Mouse (Mus musculus): Measurements from ENCODE around the gene Rspo4.

Gene Rspo4

GRCm38 (mm10) chr2:151911751-151912150 lies 69.0 kb downstream of the Rspo4 start:
- no peak for DNase-seq

GRCm38 (mm10) chr2:151914120-151914519 lies 71.4 kb downstream of the Rspo4 start:
- DNase-seq, result no peak

DNA sequence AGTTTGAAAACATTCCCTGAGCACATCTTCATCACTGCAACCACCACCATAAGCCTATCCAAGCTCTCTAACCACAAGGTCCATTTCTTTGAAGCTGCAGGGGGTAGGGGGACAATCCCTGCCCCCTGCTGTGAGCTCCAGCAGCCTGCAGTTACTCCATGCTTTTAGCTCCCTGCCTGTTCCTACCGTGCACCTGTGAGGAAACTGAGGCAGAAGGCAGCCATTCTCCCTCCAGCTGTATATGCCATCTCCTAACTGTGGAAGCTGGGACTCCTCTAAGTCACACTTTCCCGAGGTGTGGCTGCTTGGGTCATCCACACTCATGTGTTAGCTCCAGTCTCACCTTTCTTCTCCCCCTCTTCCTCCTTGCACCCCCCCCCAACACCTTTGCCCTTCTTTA lies 72.4 kb downstream of the Rspo4 start:
- DNase-seq, result no peak

DNA sequence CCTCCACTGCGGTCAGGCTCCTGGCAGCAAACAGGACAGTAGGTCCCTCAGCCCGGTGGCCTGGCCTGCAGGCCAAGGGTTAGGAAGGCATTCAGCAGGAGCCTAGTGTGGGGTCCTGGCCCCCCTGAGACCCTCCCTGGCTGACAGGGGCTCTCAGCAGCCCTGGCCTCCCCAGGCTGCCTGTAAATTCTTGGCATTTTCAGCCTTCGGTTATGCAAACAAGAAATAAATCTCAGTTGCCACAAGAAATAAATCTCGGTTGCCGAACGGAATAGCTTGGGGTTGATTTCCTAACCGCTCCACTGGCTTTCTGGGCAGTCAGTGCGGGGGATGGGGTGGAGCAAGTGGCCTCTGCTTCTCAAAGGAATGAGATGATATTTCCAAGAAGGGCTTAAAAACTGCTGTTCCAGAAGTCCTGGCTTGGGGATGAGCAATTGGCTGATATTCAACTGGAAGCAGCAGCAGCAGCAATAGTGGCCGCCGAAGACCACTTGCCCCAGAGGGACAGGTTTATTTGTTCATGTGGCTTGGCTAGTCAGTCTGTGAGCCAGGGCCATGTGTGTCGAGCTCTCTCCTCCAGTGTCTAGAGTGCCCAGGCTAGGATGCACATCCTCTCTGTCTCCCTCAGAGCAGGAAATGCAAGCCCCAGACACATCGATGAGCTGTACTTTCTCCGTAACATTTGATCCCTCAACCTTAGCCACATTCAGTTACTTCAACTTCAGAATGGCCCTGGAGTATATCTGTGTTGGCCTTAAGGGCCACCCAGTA lies 73.5 kb downstream of the Rspo4 start:
- no peak for DNase-seq

- DNase-seq, result no peak
Observed at GRCm38 (mm10) chr2:151919140-151919539, 76.4 kb downstream of the Rspo4 start.

DNA sequence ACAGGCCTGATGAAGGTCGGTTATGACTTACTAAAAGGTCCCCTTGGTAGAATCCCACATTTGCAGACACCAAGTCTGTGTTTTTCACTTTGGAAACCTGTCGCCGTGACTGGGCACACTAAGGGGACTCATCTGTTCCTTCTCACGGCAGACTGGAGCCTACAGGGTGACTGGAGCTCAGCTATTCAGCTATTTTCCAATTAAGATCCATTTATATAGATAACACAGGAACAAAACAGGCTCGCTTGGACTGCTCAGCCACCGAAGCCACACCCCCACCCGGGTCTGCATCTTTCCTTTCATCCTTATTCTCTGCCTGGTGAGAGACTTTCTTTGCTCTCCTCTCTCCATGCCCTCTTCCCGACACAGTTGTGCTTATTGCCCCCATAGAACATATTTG lies 78.3 kb downstream of the Rspo4 start:
- DNase-seq, result no peak

DNA sequence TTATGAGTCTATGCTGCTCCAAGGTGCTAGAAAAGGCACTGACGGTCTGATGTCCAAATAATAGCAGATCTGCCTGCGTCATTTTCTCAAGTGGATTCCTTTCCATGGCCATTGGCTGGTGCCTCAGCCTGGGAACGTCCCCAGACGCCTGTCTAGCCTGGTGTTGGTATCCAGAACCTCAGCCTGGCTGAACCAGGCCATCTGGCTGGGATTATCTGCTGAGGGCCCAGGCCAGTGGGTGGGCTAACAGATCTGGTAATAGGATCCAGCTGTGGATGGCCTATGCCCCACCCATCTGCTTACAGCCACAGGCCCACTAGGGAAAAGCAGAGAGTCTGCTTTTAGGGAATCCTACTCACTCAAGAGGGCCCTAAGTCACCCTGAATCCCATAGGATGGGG lies 78.9 kb downstream of the Rspo4 start:
- DNase-seq, result no peak
